Mouse (Mus musculus) c-Kit-positive CD71-positive TER-119-negative erythroid progenitor cells, embryonic 14.5 days (primary cell): ENCODE data around the gene Olfr1141.

Source experiments
- DNase-seq: peaks from one replicate; pipeline ENCODE4 v3.0.0-alpha.2; 2013; ENCODE audit warnings: low read depth

The Olfr1141 gene

GRCm38 (mm10) chr2:87753891-87754290 lies at the start of gene Olfr1141:
Gene Olfr1141 (minus strand): TSS chr2:87753991.
- no peak for DNase-seq

GRCm38 (mm10) chr2:87800292-87800691 lies 46.5 kb upstream of the Olfr1141 start, which contains the start of gene Olfr1143:
Gene Olfr1143 (plus strand): TSS chr2:87800592.
- no peak for DNase-seq

DNA sequence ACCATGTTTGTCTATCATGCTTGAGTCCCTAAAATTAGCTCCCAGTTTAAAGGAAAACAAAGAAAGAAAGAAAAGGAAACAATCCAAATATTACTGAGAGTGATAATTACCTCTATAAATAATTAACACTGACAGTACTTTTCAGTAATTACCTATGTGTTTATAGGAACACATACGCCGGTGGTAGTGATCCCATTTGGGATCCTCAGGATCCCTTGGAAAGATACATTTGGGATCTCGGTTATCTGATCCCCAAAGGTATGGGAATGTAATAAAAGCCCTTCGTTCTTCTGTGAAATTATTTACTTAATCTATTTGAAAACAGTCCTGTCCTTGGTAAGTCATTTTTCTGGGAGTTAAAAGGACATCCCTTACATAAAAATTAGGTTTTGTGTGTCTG lies 25.4 kb upstream of the Olfr1141 start, which contains the start of gene Olfr152:
Gene Olfr152 (plus strand): TSS at position 301 of the 400 bp plus-strand sequence.
- no peak for DNase-seq

DNA sequence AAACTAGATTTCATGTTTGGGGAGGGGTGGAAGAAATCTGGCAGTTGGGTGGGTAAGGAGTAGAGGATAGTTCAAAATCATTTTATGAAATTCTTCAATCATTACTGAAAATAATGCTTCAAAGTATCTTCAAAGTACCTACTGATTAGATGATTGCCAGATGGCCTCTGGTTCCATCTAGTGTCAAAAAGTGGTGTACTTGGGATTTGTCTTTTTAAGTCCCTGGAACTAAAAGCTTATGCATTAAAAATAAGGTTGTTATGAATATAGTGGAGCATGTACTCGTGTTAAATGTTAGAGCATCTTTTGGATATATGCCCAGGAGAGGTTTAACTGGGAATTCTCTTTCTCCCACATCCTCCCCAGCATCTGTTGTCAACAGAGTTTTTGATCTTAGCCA lies 22.4 kb upstream of the Olfr1141 start:
- DNase-seq: no peak

GRCm38 (mm10) chr2:87743452-87743851 lies 10.3 kb downstream of the Olfr1141 start, which contains the start of gene Olfr1140:
Gene Olfr1140 (plus strand): TSS chr2:87743752.
- no peak for DNase-seq

- DNase-seq: no peak
Measured at GRCm38 (mm10) chr2:87739878-87740277, 13.9 kb downstream of the Olfr1141 start, which contains the start of gene Olfr1138. Gene Olfr1138 (minus strand): TSS chr2:87739978.

DNA sequence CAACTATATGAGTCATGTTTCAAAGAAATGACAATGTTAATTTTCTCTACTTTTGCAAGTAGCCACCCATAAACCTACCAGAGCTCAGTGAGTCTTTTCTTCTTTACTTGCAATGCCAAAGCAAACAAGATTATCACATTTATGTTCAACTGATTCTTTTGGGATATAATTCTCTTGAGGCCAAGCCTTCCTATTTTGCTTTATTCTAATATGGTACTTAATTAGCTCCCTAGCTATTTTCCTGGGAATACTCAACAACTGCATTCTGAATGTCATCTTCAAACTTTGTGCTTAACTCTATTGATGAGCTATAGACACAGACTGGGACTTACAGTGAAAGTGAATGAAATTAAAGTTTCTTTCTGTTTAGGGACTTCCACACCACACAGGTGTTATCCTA lies 40.7 kb downstream of the Olfr1141 start, which contains the start of gene Olfr1137:
Gene Olfr1137 (minus strand): TSS at position 101 of the 400 bp plus-strand sequence.
- no peak for DNase-seq
